Mouse (Mus musculus) intestine, postnatal 0 days (tissue): Measurements from ENCODE around the gene Scgn. TPM values are rescaled to one million over a fixed set of nuclear protein-coding genes. Genes with fewer than 3 reads are reported as not detected.

Source experiments
- ATAC-seq: fragments of 200-750 bp; cut with Nextera tagmentation; 2 replicates; pipeline ENCODE4 v1.8.0; 2017; ENCODE audit warnings: mild to moderate bottlenecking, moderate TSS enrichment, moderate library complexity
- H3K27ac ChIP-seq: fragments of 300-500 bp; sonication (generic); 2 replicates; pipeline ENCODE4 v1.5.1; 2014; ENCODE audit warnings: mild to moderate bottlenecking, low read depth, low read length, moderate library complexity
- H3K27me3 ChIP-seq: fragments of 300-500 bp; sonication (generic); replicated peaks from 2 replicates; pipeline ENCODE4 v1.6.1; 2014; ENCODE audit warnings: low read length, mixed read lengths; ENCODE audit not compliant: control insufficient read depth, insufficient read depth
- H3K36me3 ChIP-seq: fragments of 300-500 bp; sonication (generic); 2 replicates; pipeline ENCODE4 v1.6.1; 2014; ENCODE audit warnings: mild to moderate bottlenecking, moderate library complexity; ENCODE audit not compliant: control insufficient read depth, insufficient read depth
- H3K4me1 ChIP-seq: fragments of 300-500 bp; sonication (generic); replicated peaks from 2 replicates; pipeline ENCODE4 v1.6.1; 2014; ENCODE audit warnings: antibody characterized with exemption, low read length, mixed read lengths; ENCODE audit not compliant: control insufficient read depth, insufficient read depth
- H3K4me2 ChIP-seq: fragments of 300-500 bp; sonication (generic); replicated peaks from 2 replicates; pipeline ENCODE4 v1.6.1; 2014; ENCODE audit warnings: low read depth, mild to moderate bottlenecking, moderate library complexity
- H3K4me3 ChIP-seq: fragments of 300-500 bp; sonication (generic); 2 replicates; pipeline ENCODE4 v1.5.1; 2014; ENCODE audit warnings: low read depth, low read length
- H3K9ac ChIP-seq: fragments of 300-500 bp; sonication (generic); 2 replicates; pipeline ENCODE4 v1.6.1; 2014; ENCODE audit warnings: mild to moderate bottlenecking, low read depth, low read length
- H3K9me3 ChIP-seq: fragments of 300-500 bp; sonication (generic); 2 replicates; pipeline ENCODE4 v1.6.1; 2016; ENCODE audit warnings: mixed run types; ENCODE audit not compliant: control insufficient read depth
- CTCF ChIP-seq: sonication (generic); IDR thresholded peaks from 2 replicates; pipeline ENCODE4 v1.5.1; 2016; ENCODE audit warnings: low read depth, mild to moderate bottlenecking, control low read depth, antibody characterized with exemption, moderate library complexity
- WGBS: fragments of 180-500 bp; shearing (Covaris S2); extraction: QIAGEN DNeasy Blood & Tissue Kit; methylation state at CpG from one replicate; pipeline ENCODE4 v1.1.7; 2014; 5-methylcytosine and 5-hydroxymethylcytosine counted together
- polyA plus RNA-seq: library from polyadenylated mRNA; unstranded; fragments of >200 nt; fragmentation: Nextera tagmentation; extraction: Ambion mirVana; gene quantifications from 2 replicates; pipeline ENCODE4 v1.2.1, GENCODE M21; 2015

The Scgn gene
- polyA plus RNA-seq, 1 experiment from 2014 or later: 9.0 TPM

- Histone ChIP-seq H3K27me3 (no peaks in the 10 kb centered on the region), H3K4me1 (no peaks in the 10 kb centered on the region), H3K9ac (no peak overlapping the region), H3K27ac (no peak overlapping the region), H3K4me2 (no peak overlapping the region), H3K9me3 (no peaks in the 10 kb centered on the region), H3K36me3 (peaks cover 4% of the 10 kb centered on the region; the same call in 1 of the 2 replicates), H3K4me3 (no peak overlapping the region)
- TF ChIP-seq CTCF: no peak
- no peak for ATAC-seq
- 80% methylated on average over 2 of the region's 2 CpGs for WGBS
Measured at GRCm38 (mm10) chr13:24005528-24005927, 14.5 kb upstream of the Scgn start.

- no peak for ATAC-seq
- no peaks in the 10 kb centered on the region for H3K4me1 ChIP-seq
- no peak for TF ChIP-seq CTCF
- H3K9me3 ChIP-seq: no peaks in the 10 kb centered on the region
- H3K36me3 ChIP-seq: no peaks in the 10 kb centered on the region
- H3K27me3 ChIP-seq: no peaks in the 10 kb centered on the region
- no peak overlapping the region for H3K27ac ChIP-seq
- H3K4me3 ChIP-seq: no peak overlapping the region
- no peak overlapping the region for H3K9ac ChIP-seq
- 47% methylated on average over 2 of the region's 2 CpGs for WGBS
- no peak overlapping the region for H3K4me2 ChIP-seq
Measured at GRCm38 (mm10) chr13:24001797-24002196, 10.8 kb upstream of the Scgn start.

GRCm38 (mm10) chr13:24001081-24001480 lies 10.1 kb upstream of the Scgn start:
- 83% methylated on average over 2 of the region's 2 CpGs for WGBS
- Histone ChIP-seq H3K4me3 (no peak overlapping the region), H3K36me3 (no peaks in the 10 kb centered on the region), H3K27ac (no peak overlapping the region), H3K9me3 (no peaks in the 10 kb centered on the region), H3K9ac (no peak overlapping the region), H3K27me3 (no peaks in the 10 kb centered on the region), H3K4me2 (no peak overlapping the region), H3K4me1 (no peaks in the 10 kb centered on the region)
- TF ChIP-seq CTCF: no peak
- ATAC-seq: no peak

- TF ChIP-seq CTCF: no peak
- no peaks in the 10 kb centered on the region for H3K36me3 ChIP-seq
Measured at GRCm38 (mm10) chr13:23998826-23999225, 7.8 kb upstream of the Scgn start.

GRCm38 (mm10) chr13:23994756-23995155 lies 3.7 kb upstream of the Scgn start:
- Histone ChIP-seq H3K36me3 (no peaks in the 10 kb centered on the region), H3K9me3 (no peaks in the 10 kb centered on the region), H3K4me3 (no peak overlapping the region), H3K27me3 (0 out of 2 replicates have a peak, but pooled peaks cover 5% of the 10 kb centered on the region), H3K9ac (no peak overlapping the region), H3K27ac (no peak overlapping the region), H3K4me2 (no peak overlapping the region), H3K4me1 (no peaks in the 10 kb centered on the region)
- no peak for TF ChIP-seq CTCF
- 76% methylated on average over 3 of the region's 3 CpGs for WGBS
- ATAC-seq: no peak

More at GRCm38 (mm10) chr13:23998826-23999225, 7.8 kb upstream of the Scgn start:
- Histone ChIP-seq H3K4me1 (no peaks in the 10 kb centered on the region), H3K27ac (no peak overlapping the region), H3K9ac (no peak overlapping the region), H3K9me3 (no peaks in the 10 kb centered on the region), H3K27me3 (no peaks in the 10 kb centered on the region), H3K4me3 (no peak overlapping the region), H3K4me2 (no peak overlapping the region)
- ATAC-seq: no peak
- 86% methylated on average over 2 of the region's 2 CpGs for WGBS

- ATAC-seq: no peak
- H3K27me3 ChIP-seq: 0 out of 2 replicates have a peak, but pooled peaks cover 5% of the 10 kb centered on the region
- H3K9me3 ChIP-seq: no peaks in the 10 kb centered on the region
- no peaks in the 10 kb centered on the region for H3K36me3 ChIP-seq
- no peak overlapping the region for H3K9ac ChIP-seq
- H3K4me2 ChIP-seq: 0 out of 2 replicates have a peak overlapping the region, but pooled peaks have one; percentile 17
- no peak overlapping the region for H3K4me3 ChIP-seq
- WGBS: 8% methylated on average over 9 of the region's 9 CpGs
- TF ChIP-seq CTCF: no peak
- no peaks in the 10 kb centered on the region for H3K4me1 ChIP-seq
- no peak overlapping the region for H3K27ac ChIP-seq
Measured at GRCm38 (mm10) chr13:23994024-23994423, 3.0 kb upstream of the Scgn start.

GRCm38 (mm10) chr13:23990451-23990850 lies 563 bp downstream of the Scgn start:
- WGBS: 37% methylated on average over 5 of the region's 5 CpGs
- Histone ChIP-seq H3K9me3 (no peaks in the 10 kb centered on the region), H3K4me1 (no peaks in the 10 kb centered on the region), H3K36me3 (no peaks in the 10 kb centered on the region), H3K27me3 (0 out of 2 replicates have a peak, but pooled peaks cover 5% of the 10 kb centered on the region), H3K9ac (no peak overlapping the region), H3K4me3 (no peak overlapping the region), H3K4me2 (no peak overlapping the region), H3K27ac (no peak overlapping the region)
- no peak for ATAC-seq
- no peak for TF ChIP-seq CTCF
